Mouse (Mus musculus): ENCODE results near the gene Aox3. TPM values are rescaled to one million over a fixed set of nuclear protein-coding genes. Genes with fewer than 3 reads are reported as not detected.

Gene Aox3
- total RNA-seq, 2 experiments from 2014 or later, result 1.7 to 1.9 TPM

GRCm38 (mm10) chr1:58197023-58197422 lies 84.1 kb downstream of the Aox3 start:
- peak in 1 of 2 experiments; percentile 7 for DNase-seq (ENCODE audit: low spot score in 2 of 2)

- no peak for DNase-seq (ENCODE audit: low spot score in 2 of 2)
Observed at GRCm38 (mm10) chr1:58198386-58198785, 85.5 kb downstream of the Aox3 start.

GRCm38 (mm10) chr1:58210203-58210602 lies 97.3 kb downstream of the Aox3 start, which contains the start of gene Aox4:
TSS of gene Aox4 (plus strand) at chr1:58210397.
- DNase-seq (ENCODE audit: low spot score in 2 of 2), result peak; percentile 39 to 63

- no peak for DNase-seq (ENCODE audit: low spot score in 2 of 2)
Observed at GRCm38 (mm10) chr1:58212805-58213204, 99.9 kb downstream of the Aox3 start.

GRCm38 (mm10) chr1:58213838-58214237 lies 100.9 kb downstream of the Aox3 start:
- no peak for DNase-seq (ENCODE audit: low spot score in 2 of 2)

GRCm38 (mm10) chr1:58215353-58215752 lies 102.4 kb downstream of the Aox3 start:
- DNase-seq (ENCODE audit: low spot score in 2 of 2), result no peak

- DNase-seq (ENCODE audit: low spot score in 2 of 2), result no peak
Observed at GRCm38 (mm10) chr1:58215956-58216532, 103.1 kb downstream of the Aox3 start.

- no peak for DNase-seq (ENCODE audit: low spot score in 2 of 2)
Observed at GRCm38 (mm10) chr1:58221070-58221469, 108.1 kb downstream of the Aox3 start.

- DNase-seq (ENCODE audit: low spot score in 2 of 2), result no peak
Observed at GRCm38 (mm10) chr1:58221879-58222278, 108.9 kb downstream of the Aox3 start.

GRCm38 (mm10) chr1:58228086-58228485 lies 115.2 kb downstream of the Aox3 start:
- DNase-seq (ENCODE audit: low spot score in 2 of 2), result no peak

GRCm38 (mm10) chr1:58228916-58229315 lies 116.0 kb downstream of the Aox3 start:
- DNase-seq (ENCODE audit: low spot score in 2 of 2), result no peak

- DNase-seq (ENCODE audit: low spot score in 2 of 2), result no peak
Observed at GRCm38 (mm10) chr1:58229774-58230173, 116.8 kb downstream of the Aox3 start.

- no peak for DNase-seq (ENCODE audit: low spot score in 2 of 2)
Observed at GRCm38 (mm10) chr1:58230542-58230941, 117.6 kb downstream of the Aox3 start.

GRCm38 (mm10) chr1:58235405-58235804 lies 122.5 kb downstream of the Aox3 start:
- DNase-seq (ENCODE audit: low spot score in 2 of 2), result peak in 1 of 2 experiments; percentile 17

GRCm38 (mm10) chr1:58237527-58238299 lies 124.8 kb downstream of the Aox3 start:
- no peak for DNase-seq (ENCODE audit: low spot score in 2 of 2)

GRCm38 (mm10) chr1:58238440-58238839 lies 125.5 kb downstream of the Aox3 start:
- no peak for DNase-seq (ENCODE audit: low spot score in 2 of 2)

- DNase-seq (ENCODE audit: low spot score in 2 of 2), result no peak
Observed at GRCm38 (mm10) chr1:58238961-58239360, 126.0 kb downstream of the Aox3 start.

- DNase-seq (ENCODE audit: low spot score in 2 of 2), result peak in 1 of 2 experiments; percentile 4
Observed at GRCm38 (mm10) chr1:58240347-58240746, 127.4 kb downstream of the Aox3 start.

- DNase-seq (ENCODE audit: low spot score in 2 of 2), result no peak
Observed at GRCm38 (mm10) chr1:58244487-58244886, 131.6 kb downstream of the Aox3 start.

- no peak for DNase-seq (ENCODE audit: low spot score in 2 of 2)
Observed at GRCm38 (mm10) chr1:58248518-58248917, 135.6 kb downstream of the Aox3 start.
